Mouse (Mus musculus): ENCODE measurements at regions not wholly inside any gene's neighbourhood (a gene's known extent, or its start where the extent isn't known, plus 50 kb on each side); places are given as distances from the start of the nearest gene placed in this dataset.
"Not testable (repeated sequence)": the region's sequence is repeated elsewhere in the genome, so short reads cannot be mapped to it uniquely, and the experiment has no call there.

GRCm38 (mm10) chr9:32940919-32941767, 305.1 kb downstream of the Ets1 start:
- DNase-seq (ENCODE audit: low spot score in 2 of 2) = no peak

- no peak for DNase-seq (ENCODE audit: low spot score in 2 of 2)
Measured at GRCm38 (mm10) chr9:32941768-32942030, 305.7 kb downstream of the Ets1 start.

GRCm38 (mm10) chr9:32947221-32947620, 311.2 kb downstream of the Ets1 start:
- no peak for DNase-seq (ENCODE audit: low spot score in 2 of 2)

- no peak for DNase-seq (ENCODE audit: low spot score in 2 of 2)
Measured at GRCm38 (mm10) chr9:32949036-32949435, 313.0 kb downstream of the Ets1 start.

GRCm38 (mm10) chr9:32958716-32959115, 322.7 kb downstream of the Ets1 start:
- DNase-seq (ENCODE audit: low spot score in 2 of 2) = no peak

- DNase-seq (ENCODE audit: low spot score in 2 of 2) = not testable (repeated sequence)
Measured at GRCm38 (mm10) chr9:32959468-32959867, 323.4 kb downstream of the Ets1 start.

GRCm38 (mm10) chr9:32962679-32963205, 326.7 kb downstream of the Ets1 start:
- no peak for DNase-seq (ENCODE audit: low spot score in 2 of 2)

GRCm38 (mm10) chr9:32968446-32968845, 332.4 kb downstream of the Ets1 start:
- no peak for DNase-seq (ENCODE audit: low spot score in 2 of 2)

- no peak for DNase-seq (ENCODE audit: low spot score in 2 of 2)
Measured at GRCm38 (mm10) chr9:32971421-32971820, 335.4 kb downstream of the Ets1 start.

GRCm38 (mm10) chr9:32971926-32972325, 335.9 kb downstream of the Ets1 start:
- no peak for DNase-seq (ENCODE audit: low spot score in 2 of 2)

- no peak for DNase-seq (ENCODE audit: low spot score in 2 of 2)
Measured at GRCm38 (mm10) chr9:32972431-32973052, 336.5 kb downstream of the Ets1 start.

- no peak for DNase-seq (ENCODE audit: low spot score in 2 of 2)
Measured at GRCm38 (mm10) chr9:32977732-32978131, 341.7 kb downstream of the Ets1 start.

- no peak for DNase-seq (ENCODE audit: low spot score in 2 of 2)
Measured at GRCm38 (mm10) chr9:32980846-32981245, 344.8 kb downstream of the Ets1 start.

- DNase-seq (ENCODE audit: low spot score in 2 of 2) = no peak
Measured at GRCm38 (mm10) chr9:32983182-32983581, 347.2 kb downstream of the Ets1 start.

GRCm38 (mm10) chr9:32986836-32987673, 351.0 kb downstream of the Ets1 start:
- no peak for DNase-seq (ENCODE audit: low spot score in 2 of 2)

GRCm38 (mm10) chr9:32989006-32989405, 353.0 kb downstream of the Ets1 start:
- no peak for DNase-seq (ENCODE audit: low spot score in 2 of 2)

- DNase-seq (ENCODE audit: low spot score in 2 of 2) = no peak
Measured at GRCm38 (mm10) chr9:32998323-32998722, 362.3 kb downstream of the Ets1 start.

- DNase-seq (ENCODE audit: low spot score in 2 of 2) = no peak
Measured at GRCm38 (mm10) chr9:33000691-33001164, 364.7 kb downstream of the Ets1 start.

GRCm38 (mm10) chr9:33001165-33001949, 365.3 kb downstream of the Ets1 start:
- DNase-seq (ENCODE audit: low spot score in 2 of 2) = no peak

GRCm38 (mm10) chr9:33003880-33004279, 367.9 kb downstream of the Ets1 start:
- DNase-seq (ENCODE audit: low spot score in 2 of 2) = no peak

GRCm38 (mm10) chr9:33004536-33004935, 368.5 kb downstream of the Ets1 start:
- DNase-seq (ENCODE audit: low spot score in 2 of 2) = no peak

All from spleen, postnatal 14 days (tissue).